Mouse (Mus musculus): ENCODE results near the gene Pomc. TPM values are rescaled to one million over a fixed set of nuclear protein-coding genes. Genes with fewer than 3 reads are reported as not detected.
A peak's percentile ranks its signal among the peaks of the same experiment; 100 is the strongest.

Gene Pomc
- polyA plus RNA-seq, 1 experiment from 2014 or later = 1.1 TPM

- H3K27me3 ChIP-seq (replicated peaks; ENCODE audit: insufficient read depth, low read length) = no peaks in the 10 kb centered on the region
- no peaks in the 10 kb centered on the region for H3K9me3 ChIP-seq (ENCODE audit: low read length)
- 0 out of 2 replicates have a peak overlapping the region, but pooled peaks have one; percentile 15 for H3K27ac ChIP-seq (ENCODE audit: low read length)
- ATAC-seq = peak; percentile 35
- H3K9ac ChIP-seq (replicated peaks; ENCODE audit: low read depth) = no peak overlapping the region
- WGBS = 38% methylated on average over 4 of the region's 4 CpGs
- H3K4me3 ChIP-seq (ENCODE audit: low read depth, low read length) = no peak overlapping the region
- no peaks in the 10 kb centered on the region for H3K36me3 ChIP-seq (ENCODE audit: insufficient read depth, low read length)
- peak; percentile 41 for DNase-seq (ENCODE audit: low spot score)
- peaks cover 4% of the 10 kb centered on the region; the same call in 1 of the 2 replicates for H3K4me1 ChIP-seq (ENCODE audit: insufficient read depth, low read depth, low read length)
- TF ChIP-seq EP300 (IDR thresholded peaks at IDR 0.05) (no peak), CTCF (IDR thresholded peaks at IDR 0.05) (no peak)
- H3K4me2 ChIP-seq (replicated peaks; ENCODE audit: low read depth, low read length) = no peak overlapping the region
Measured at GRCm38 (mm10) chr12:4007766-4008165, 53.0 kb downstream of the Pomc start.

- Histone ChIP-seq H3K4me2 (replicated peaks; ENCODE audit: low read depth, low read length) (no peak overlapping the region), H3K9me3 (ENCODE audit: low read length) (no peaks in the 10 kb centered on the region), H3K36me3 (ENCODE audit: insufficient read depth, low read length) (no peaks in the 10 kb centered on the region), H3K27me3 (replicated peaks; ENCODE audit: insufficient read depth, low read length) (no peaks in the 10 kb centered on the region), H3K9ac (replicated peaks; ENCODE audit: low read depth) (no peak overlapping the region), H3K27ac (ENCODE audit: low read length) (no peak overlapping the region), H3K4me3 (ENCODE audit: low read depth, low read length) (no peak overlapping the region), H3K4me1 (ENCODE audit: insufficient read depth, low read depth, low read length) (peaks cover 4% of the 10 kb centered on the region; the same call in 1 of the 2 replicates)
- TF ChIP-seq EP300 (IDR thresholded peaks at IDR 0.05) (no peak), CTCF (IDR thresholded peaks at IDR 0.05) (no peak)
- no peak for DNase-seq (ENCODE audit: low spot score)
- no peak for ATAC-seq
- 89% methylated on average over 12 of the region's 12 CpGs for WGBS
Measured at GRCm38 (mm10) chr12:4008731-4009130, 54.0 kb downstream of the Pomc start.

Other genes with a start within 250 kb of the Pomc start
- 60.3 and 74.8 TPM in 2 replicates for gene Dnmt3a, start 148.9 kb upstream of the Pomc start, polyA plus RNA-seq (2015; fragmentation: Nextera tagmentation; extraction: Ambion mirVana)
- gene Efr3b, start 84.0 kb downstream of the Pomc start, polyA plus RNA-seq (2015; fragmentation: Nextera tagmentation; extraction: Ambion mirVana) = 1.1 and 1.5 TPM in 2 replicates
- gene Dnajc27, start 127.6 kb downstream of the Pomc start, polyA plus RNA-seq (2015; fragmentation: Nextera tagmentation; extraction: Ambion mirVana) = 2.2 TPM in 2 replicates
- gene Adcy3, start 178.2 kb downstream of the Pomc start, polyA plus RNA-seq (2015; fragmentation: Nextera tagmentation; extraction: Ambion mirVana) = 4.9 and 5.3 TPM in 2 replicates

Measured in lung, postnatal 0 days (tissue).